Mouse (Mus musculus): ENCODE results near the gene Plgrkt. TPM values are rescaled to one million over a fixed set of nuclear protein-coding genes. Genes with fewer than 3 reads are reported as not detected.

The Plgrkt gene
- total RNA-seq, 2 experiments from 2014 or later, result 27.6 to 29.3 TPM

DNA sequence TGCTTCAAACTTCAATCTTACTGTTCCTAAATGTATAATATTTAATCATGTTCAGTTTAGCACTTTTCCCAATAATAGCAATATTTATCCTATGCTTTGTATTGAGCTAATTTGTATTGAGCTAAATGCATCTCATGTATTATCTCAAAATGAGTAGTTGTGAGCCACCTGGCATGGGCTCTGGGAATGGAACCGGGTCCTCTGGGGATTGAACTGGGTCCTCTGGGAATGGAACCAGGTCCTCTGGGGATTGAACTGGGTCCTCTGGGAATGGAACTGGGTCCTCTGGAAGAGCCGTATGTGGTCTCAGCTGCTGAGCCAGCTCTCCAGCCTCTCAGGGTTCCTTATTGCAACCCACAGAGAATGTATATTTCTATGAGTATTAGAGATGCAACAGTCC, 65.1 kb downstream of the Plgrkt start:
- TF ChIP-seq CTCF (IDR thresholded peaks at IDR 0.05), result no peak
- intact Hi-C loops (cut with DNase I), result no loop called here
- no peak overlapping the region for H3K27ac ChIP-seq
- DNase-seq (ENCODE audit: extremely low spot score in 1 of 2, low spot score in 2 of 2), result no peak
- no peak overlapping the region for H3K4me3 ChIP-seq

DNA sequence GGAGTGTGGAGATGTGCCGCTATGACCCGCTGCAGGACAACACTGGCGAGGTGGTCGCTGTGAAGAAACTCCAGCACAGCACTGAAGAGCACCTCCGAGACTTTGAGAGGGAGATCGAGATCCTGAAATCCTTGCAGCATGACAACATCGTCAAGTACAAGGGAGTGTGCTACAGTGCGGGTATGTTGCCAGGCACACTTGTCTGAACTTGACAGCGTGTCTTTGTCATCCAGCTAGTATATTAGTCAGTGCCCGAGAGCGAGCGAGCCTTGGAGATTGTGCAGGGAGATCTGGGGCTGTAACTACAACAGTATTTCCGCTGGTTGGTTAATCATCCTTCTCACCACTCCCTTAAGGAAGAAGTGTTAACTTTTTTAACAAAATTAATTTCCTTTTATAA, 66.3 kb downstream of the Plgrkt start:
- intact Hi-C loops (cut with DNase I), result no loop called here
- Histone ChIP-seq H3K27ac (no peak overlapping the region), H3K4me3 (no peak overlapping the region)
- no peak for DNase-seq (ENCODE audit: extremely low spot score in 1 of 2, low spot score in 2 of 2)
- no peak for TF ChIP-seq CTCF (IDR thresholded peaks at IDR 0.05)

Other genes starting within 250 kb of the Plgrkt start
- 10 to 100 TPM; 34.7 to 39.5 TPM for gene Jak2, start 115.6 kb downstream of the Plgrkt start, total RNA-seq (2021)
- gene Insl6, start 42.0 kb downstream of the Plgrkt start, total RNA-seq (2021), result under 1 TPM in 1 of 2 experiments, not detected in 1; 0.54 TPM
- gene Rln1, start 32.7 kb downstream of the Plgrkt start, total RNA-seq (2021), result 1 to 10 TPM; 1.4 to 1.7 TPM
- gene Cd274, start 65 bp upstream of the Plgrkt start, total RNA-seq (2021), result 1 to 10 TPM in 1 of 2 experiments, under 1 TPM in 1; 0.89 to 1.3 TPM
- gene Pdcd1lg2, start 43.5 kb upstream of the Plgrkt start, total RNA-seq (2021), result under 1 TPM in 1 of 2 experiments, not detected in 1; 0.32 TPM
- gene Ric1, start 154.9 kb upstream of the Plgrkt start, total RNA-seq (2021), result 10 to 100 TPM; 36.4 to 36.8 TPM